Mouse (Mus musculus): Measurements from ENCODE around the gene Gm10642. TPM values are rescaled to one million over a fixed set of nuclear protein-coding genes. Genes with fewer than 3 reads are reported as not detected.

Gene Gm10642
- polyA plus RNA-seq (2021; fragmentation: Nextera tagmentation): 1.9 TPM in 1 of 2 replicates, not detected in the other
- long read RNA-seq, experiment 1, transcript Gm10642-201 (1 exons, 1,610 nt): major isoform, 7 of 7 reads
- long read RNA-seq, experiment 1, partial matches to known transcripts: 0 of 7 reads
- long read RNA-seq, experiment 1, other reads (novel, unspliced or antisense): 0 of 7 reads
- long read RNA-seq, experiment 2, partial matches to known transcripts: 0 of 1 reads
- long read RNA-seq, experiment 2, other reads (novel, unspliced or antisense): 0 of 1 reads

GRCm38 (mm10) chr9:70656130-70657007 is at the start of gene Gm10642:
Gene Gm10642 (plus strand): TSS chr9:70656251.

GRCm38 (mm10) chr9:70657013-70657967 is 1.2 kb downstream of the Gm10642 start, which contains the start of gene Mindy2:
Gene Mindy2 (minus strand): TSS chr9:70657174.

GRCm38 (mm10) chr9:70678682-70679131 is 22.7 kb downstream of the Gm10642 start, which contains the start of gene Adam10:
Gene Adam10 (plus strand): TSS chr9:70678997.

Other genes starting within 250 kb of the Gm10642 start
- gene Ccnb2, start 234.7 kb upstream of the Gm10642 start, polyA plus RNA-seq (2021; fragmentation: Nextera tagmentation): 0.72 and 1.1 TPM in 2 replicates
- 9.0 and 13.4 TPM in 2 replicates for gene Rnf111, start 152.5 kb upstream of the Gm10642 start, polyA plus RNA-seq (2021; fragmentation: Nextera tagmentation)
- gene Sltm, start 113.5 kb upstream of the Gm10642 start, polyA plus RNA-seq (2021; fragmentation: Nextera tagmentation): 18.1 and 20.4 TPM in 2 replicates
- gene Mindy2, start 923 bp downstream of the Gm10642 start, polyA plus RNA-seq (2021; fragmentation: Nextera tagmentation): 6.2 and 18.5 TPM in 2 replicates
- gene Adam10, start 22.7 kb downstream of the Gm10642 start, polyA plus RNA-seq (2021; fragmentation: Nextera tagmentation): 25.8 and 30.2 TPM in 2 replicates